Mouse (Mus musculus) adrenal gland, postnatal 4 days (tissue): Measurements from ENCODE around the gene Twnk. TPM values are rescaled to one million over a fixed set of nuclear protein-coding genes. Genes with fewer than 3 reads are reported as not detected.

Experiments
- DNase-seq, 2 experiments: peaks; one replicate each; pipeline ENCODE4 v3.0.0; 2021 to 2022; ENCODE audit warnings: low spot score in 2 of 2, mixed read lengths in 2 of 2
- long read RNA-seq, 2 experiments: library from polyadenylated mRNA; stranded (forward); transcript quantifications; one replicate each; pipeline ENCODE4 v2.0.0; 2021
- total RNA-seq, 2 experiments: library from RNA; stranded (reverse); gene quantifications; 2 replicates each; pipeline ENCODE4 v1.2.3; 2021

Twnk gene
- 10 to 100 TPM; 30.5 to 33.0 TPM for total RNA-seq
- long read RNA-seq, experiment 1, transcript Twnk-201 (5 exons, 3,488 nt) = major isoform, 17 of 48 reads
- long read RNA-seq, experiment 1, partial matches to known transcripts = 26 of 48 reads
- long read RNA-seq, experiment 1, other reads (novel, unspliced or antisense) = 2 of 48 reads
- long read RNA-seq, experiment 2, transcript Twnk-201 (5 exons, 3,488 nt) = major isoform, 54 of 89 reads
- long read RNA-seq, experiment 2, partial matches to known transcripts = 10 of 89 reads
- long read RNA-seq, experiment 2, other reads (novel, unspliced or antisense) = 21 of 89 reads

DNA sequence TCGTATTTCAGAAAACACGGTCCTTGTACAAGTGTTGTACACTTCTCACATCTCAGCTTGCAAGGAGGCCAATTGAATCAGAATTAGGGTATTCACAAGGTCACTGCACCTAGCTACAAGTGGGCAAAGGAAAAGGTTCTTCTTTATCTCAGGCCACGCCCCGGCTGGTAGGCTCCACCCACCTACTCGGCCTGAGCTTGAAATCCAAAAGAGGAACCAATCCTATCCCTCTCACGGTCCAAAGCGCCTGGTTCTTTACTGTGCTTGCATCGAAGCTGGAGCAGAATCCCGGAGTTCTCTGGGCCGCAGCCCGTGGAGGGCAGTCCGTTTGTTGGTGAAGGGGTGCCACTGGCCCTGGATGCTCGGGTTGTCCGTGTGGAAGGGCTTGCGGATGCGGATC lies at the start of gene Twnk:
Gene Twnk (plus strand): TSS at position 220 of the 400 bp plus-strand sequence.
- DNase-seq = no peak

DNA sequence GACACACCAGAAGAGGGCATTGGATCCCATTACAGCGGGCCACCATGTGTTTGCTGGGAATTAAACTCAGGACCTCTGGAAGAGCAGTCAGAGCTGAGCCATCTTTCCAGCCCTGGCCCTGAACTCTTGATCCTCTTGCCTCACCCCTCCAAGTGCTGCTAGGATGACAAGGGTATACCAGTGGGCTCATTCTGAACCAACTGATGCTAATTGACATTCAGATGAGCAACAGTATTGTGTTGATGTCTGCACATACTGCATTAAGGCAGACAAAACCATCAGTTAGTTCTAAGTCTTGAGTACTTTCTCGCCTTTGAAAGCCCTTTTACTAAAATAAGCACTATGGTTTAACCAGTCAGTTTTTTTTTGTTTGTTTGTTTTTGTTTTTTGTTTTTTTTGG lies 45.8 kb upstream of the Twnk start:
- DNase-seq = no peak

- DNase-seq = no peak
These were observed 39.5 kb upstream of the Twnk start for GRCm38 (mm10) chr19:44965978-44966377.

GRCm38 (mm10) chr19:44968329-44968728 lies 37.1 kb upstream of the Twnk start:
- DNase-seq = no peak

DNA sequence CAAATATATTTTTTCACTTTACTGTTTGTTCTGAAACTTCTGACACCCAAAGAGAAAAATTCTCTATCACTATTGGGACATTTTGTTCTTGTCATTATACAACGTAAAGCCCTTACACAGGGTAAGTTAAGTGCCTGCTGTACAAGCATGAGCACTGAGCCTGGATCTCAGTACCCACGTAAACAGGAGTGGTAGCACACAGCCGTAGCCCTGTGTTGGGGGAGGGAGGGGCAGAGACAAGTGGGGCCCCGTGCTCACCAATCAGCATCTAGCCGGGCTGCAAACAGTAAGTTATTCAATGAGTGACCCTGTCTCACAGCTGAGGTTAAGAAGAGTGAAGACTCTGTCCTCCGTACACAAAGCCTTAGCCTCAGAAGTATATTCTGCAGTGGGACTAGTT lies 28.8 kb upstream of the Twnk start:
- no peak for DNase-seq

GRCm38 (mm10) chr19:44977148-44977547 lies 28.3 kb upstream of the Twnk start:
- no peak for DNase-seq

GRCm38 (mm10) chr19:44980787-44981186 lies 24.7 kb upstream of the Twnk start:
- no peak for DNase-seq

GRCm38 (mm10) chr19:44982477-44983115 lies 22.9 kb upstream of the Twnk start:
- no peak for DNase-seq

GRCm38 (mm10) chr19:44983366-44983765 lies 22.1 kb upstream of the Twnk start:
- no peak for DNase-seq

- no peak for DNase-seq
These were observed 21.0 kb upstream of the Twnk start for GRCm38 (mm10) chr19:44984420-44984819.

DNA sequence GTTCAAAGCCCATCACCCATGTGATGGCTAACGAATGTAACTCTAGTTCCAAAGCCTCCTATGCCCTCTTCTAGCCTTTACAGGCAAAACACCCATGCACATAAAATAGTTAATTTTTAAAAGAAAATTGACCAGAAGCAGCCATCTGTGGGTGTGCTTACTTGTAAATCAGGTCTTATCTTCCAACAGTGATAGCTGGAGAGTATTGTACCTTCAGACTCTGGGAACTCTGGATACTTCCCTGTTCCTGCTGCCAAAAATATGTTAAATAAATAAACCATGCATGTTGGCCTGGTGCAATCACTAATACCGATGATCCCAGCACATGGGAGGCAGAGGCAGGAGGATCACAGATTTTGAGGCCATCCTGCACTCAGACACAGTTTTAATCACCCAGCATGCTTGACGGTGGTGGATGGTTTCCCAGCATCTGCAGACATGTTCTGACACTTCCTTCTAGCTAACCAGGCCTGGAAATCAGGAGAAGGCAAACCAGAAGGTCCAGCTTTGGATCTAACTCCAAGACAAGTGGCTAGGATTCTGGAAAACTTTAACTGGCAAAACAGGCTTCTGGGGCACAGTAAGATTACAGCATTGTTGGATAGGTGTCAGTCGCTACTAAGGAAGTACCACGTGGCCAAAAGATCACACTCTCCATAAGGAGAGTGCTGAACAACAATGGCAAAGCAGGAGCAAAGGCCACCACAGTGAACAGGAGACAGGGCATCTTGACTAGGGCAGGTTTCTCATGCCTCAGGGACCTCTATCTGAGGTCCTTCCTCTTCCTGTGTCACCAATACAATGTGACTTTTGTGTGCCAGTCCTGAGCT lies 20.1 kb upstream of the Twnk start:
- no peak for DNase-seq

DNA sequence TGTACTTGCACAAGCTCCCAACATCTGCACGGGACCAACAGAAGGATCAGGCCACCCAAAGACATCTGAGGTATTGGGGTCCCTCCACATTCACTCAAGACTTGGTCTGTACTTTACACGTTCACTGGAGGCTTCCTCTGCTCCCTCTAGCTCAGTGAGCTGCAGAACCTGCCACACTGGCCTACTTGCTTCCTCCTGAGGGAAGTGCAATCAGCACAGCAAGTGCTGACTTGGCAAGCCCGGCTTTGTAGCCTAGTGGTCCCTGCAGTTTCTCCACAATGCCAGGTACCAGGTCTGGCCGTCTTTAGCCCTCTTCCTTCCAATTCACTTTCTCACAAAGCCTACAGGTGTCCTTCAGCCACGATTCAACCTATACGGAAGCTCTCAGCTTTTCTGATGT lies 18.5 kb upstream of the Twnk start:
- no peak for DNase-seq

- DNase-seq = no peak
These were observed 17.6 kb upstream of the Twnk start for GRCm38 (mm10) chr19:44987851-44988250.

DNA sequence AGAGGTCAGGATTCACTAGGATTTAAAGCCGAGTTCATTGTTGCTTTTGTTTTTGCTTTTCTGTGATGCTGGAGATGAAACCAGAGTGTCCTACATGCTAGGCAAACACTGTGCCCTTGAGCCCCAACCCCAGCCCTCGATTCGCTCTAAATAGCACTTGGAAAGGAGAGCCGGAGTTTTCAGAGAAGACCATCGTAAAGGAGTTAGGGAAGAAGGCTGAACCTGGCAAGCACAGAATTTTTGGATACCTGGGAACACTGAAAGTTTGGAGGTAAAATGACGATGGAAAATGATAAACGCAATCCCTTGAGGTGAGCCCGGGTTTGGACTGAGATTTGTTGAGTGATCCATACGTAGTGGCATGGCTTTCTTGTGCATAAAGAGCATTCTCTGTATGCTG lies 17.1 kb upstream of the Twnk start:
- DNase-seq = no peak

DNA sequence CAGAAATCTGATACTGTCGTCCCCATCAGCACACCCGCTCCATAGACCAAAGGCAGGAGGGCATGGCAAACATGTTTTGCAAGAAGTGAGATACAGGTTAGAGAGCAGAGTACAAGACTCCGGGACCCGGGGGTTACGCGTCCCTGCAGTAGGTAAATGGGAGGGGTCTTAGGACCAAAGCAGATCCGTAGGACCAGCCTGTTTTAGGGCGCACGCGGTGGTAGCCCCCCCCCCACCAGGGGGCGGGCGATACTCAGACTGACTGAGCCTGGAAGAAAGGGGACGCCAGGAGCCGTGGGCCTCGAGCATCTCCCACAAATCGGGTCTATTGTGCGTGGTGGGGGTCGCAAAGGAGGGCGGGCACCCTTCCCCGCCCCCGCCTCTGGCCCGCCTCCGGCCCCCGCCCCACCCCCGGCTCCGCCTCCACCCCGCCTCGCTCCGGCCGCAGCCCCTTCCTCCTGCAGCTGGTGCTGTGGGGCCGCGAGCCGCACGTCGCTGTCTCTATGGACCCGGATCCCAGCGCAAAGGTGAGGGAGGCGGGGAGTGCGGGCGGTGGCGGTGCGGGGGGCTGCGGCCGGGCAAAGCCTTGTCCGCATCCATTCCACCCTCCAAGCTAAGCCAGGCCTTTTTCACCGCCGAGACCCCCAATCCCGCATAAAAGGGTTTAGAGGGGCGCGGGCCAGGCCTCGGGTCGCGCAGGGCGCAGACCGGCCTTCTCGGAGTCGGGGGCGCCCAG lies 16.5 kb upstream of the Twnk start, which contains the start of gene Sema4g:
Gene Sema4g (plus strand): TSS at position 271 of the 736 bp plus-strand sequence.
- DNase-seq = no peak

- no peak for DNase-seq
These were observed 15.6 kb upstream of the Twnk start for GRCm38 (mm10) chr19:44989567-44990495.

- DNase-seq = no peak
These were observed 14.4 kb upstream of the Twnk start for GRCm38 (mm10) chr19:44991031-44991430.

- no peak for DNase-seq
These were observed 13.2 kb upstream of the Twnk start for GRCm38 (mm10) chr19:44992246-44992645.

DNA sequence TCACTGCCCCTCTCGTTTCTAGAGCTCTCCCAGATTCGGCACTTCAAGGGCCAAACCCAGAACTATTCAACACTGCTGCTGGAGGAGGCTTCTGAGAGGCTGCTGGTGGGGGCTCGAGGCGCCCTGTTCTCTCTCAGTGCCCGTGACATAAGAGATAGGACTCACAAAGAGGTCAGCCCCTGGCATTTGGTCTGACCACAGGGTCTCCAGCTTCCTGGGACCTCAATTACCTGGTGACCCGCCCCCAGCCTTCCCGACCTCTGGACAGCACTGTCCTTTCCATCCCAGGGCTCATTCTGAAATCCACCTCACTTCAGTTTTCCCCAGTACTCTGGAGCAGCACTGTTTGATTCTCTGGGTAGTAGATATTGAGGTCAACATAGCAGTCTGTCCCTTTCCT lies 12.8 kb upstream of the Twnk start:
- no peak for DNase-seq

- DNase-seq = no peak
These were observed 7.7 kb upstream of the Twnk start for GRCm38 (mm10) chr19:44997786-44998185.
